Mouse (Mus musculus) embryonic facial prominence, embryonic 11.5 days (tissue): ENCODE measurements around the gene Dapk1. TPM values are rescaled to one million over a fixed set of nuclear protein-coding genes. Genes with fewer than 3 reads are reported as not detected.

Experiments
- ATAC-seq: fragments of 200-750 bp; cut with Nextera tagmentation; replicated peaks from 2 replicates; pipeline ENCODE4 v1.8.0; 2017; ENCODE audit warnings: low read depth; ENCODE audit not compliant: insufficient number of reproducible peaks, low FRiP score, low TSS enrichment
- DNase-seq: peaks from one replicate; pipeline ENCODE4 v3.0.0-alpha.2; 2015; ENCODE audit warnings: low spot score
- H3K27ac ChIP-seq: fragments of 300-500 bp; sonication (generic); replicated peaks from 2 replicates; pipeline ENCODE4 v1.5.1; 2014; ENCODE audit warnings: mild to moderate bottlenecking, low read depth, low read length, control low read depth
- H3K27me3 ChIP-seq: fragments of 300-500 bp; sonication (generic); 2 replicates; pipeline ENCODE4 v1.6.1; 2014; ENCODE audit warnings: mild to moderate bottlenecking, low read length, moderate library complexity, mixed read lengths; ENCODE audit not compliant: control insufficient read depth, insufficient read depth
- H3K36me3 ChIP-seq: fragments of 300-500 bp; sonication (generic); replicated peaks from 2 replicates; pipeline ENCODE4 v1.6.1; 2014; ENCODE audit warnings: low read depth, mild to moderate bottlenecking, low read length, moderate library complexity, mixed read lengths; ENCODE audit not compliant: control insufficient read depth, insufficient read depth
- H3K4me1 ChIP-seq: fragments of 300-500 bp; sonication (generic); 2 replicates; pipeline ENCODE4 v1.6.1; 2014; ENCODE audit warnings: low read length, mixed read lengths; ENCODE audit not compliant: control insufficient read depth, insufficient read depth
- H3K4me2 ChIP-seq: fragments of 300-500 bp; sonication (generic); 2 replicates; pipeline ENCODE4 v1.6.1; 2014; ENCODE audit warnings: low read depth, mild to moderate bottlenecking, control low read depth, low read length, moderate library complexity
- H3K4me3 ChIP-seq: fragments of 300-500 bp; sonication (generic); 2 replicates; pipeline ENCODE4 v1.5.1; 2014; ENCODE audit warnings: low read depth, low read length, control low read depth
- H3K9ac ChIP-seq: fragments of 300-500 bp; sonication (generic); replicated peaks from 2 replicates; pipeline ENCODE4 v1.6.1; 2014; ENCODE audit warnings: mild to moderate bottlenecking, control low read depth, low read length
- H3K9me3 ChIP-seq: fragments of 300-500 bp; sonication (generic); replicated peaks from 2 replicates; pipeline ENCODE4 v1.6.1; 2016; ENCODE audit warnings: mild to moderate bottlenecking, low read length, inconsistent platforms, mixed read lengths; ENCODE audit not compliant: control insufficient read depth
- WGBS: fragments of 180-500 bp; shearing (Covaris S2); extraction: QIAGEN DNeasy Blood & Tissue Kit; methylation state at CpG from one replicate; pipeline ENCODE4 v1.1.7; 2014; 5-methylcytosine and 5-hydroxymethylcytosine counted together
- polyA plus RNA-seq: library from polyadenylated mRNA; unstranded; fragments of >200 nt; fragmentation: Nextera tagmentation; extraction: Ambion mirVana; gene quantifications from 2 replicates; pipeline ENCODE4 v1.2.1, GENCODE M21; 2014

The Dapk1 gene
- polyA plus RNA-seq, 1 experiment from 2014 or later, result 15.1 TPM

DNA sequence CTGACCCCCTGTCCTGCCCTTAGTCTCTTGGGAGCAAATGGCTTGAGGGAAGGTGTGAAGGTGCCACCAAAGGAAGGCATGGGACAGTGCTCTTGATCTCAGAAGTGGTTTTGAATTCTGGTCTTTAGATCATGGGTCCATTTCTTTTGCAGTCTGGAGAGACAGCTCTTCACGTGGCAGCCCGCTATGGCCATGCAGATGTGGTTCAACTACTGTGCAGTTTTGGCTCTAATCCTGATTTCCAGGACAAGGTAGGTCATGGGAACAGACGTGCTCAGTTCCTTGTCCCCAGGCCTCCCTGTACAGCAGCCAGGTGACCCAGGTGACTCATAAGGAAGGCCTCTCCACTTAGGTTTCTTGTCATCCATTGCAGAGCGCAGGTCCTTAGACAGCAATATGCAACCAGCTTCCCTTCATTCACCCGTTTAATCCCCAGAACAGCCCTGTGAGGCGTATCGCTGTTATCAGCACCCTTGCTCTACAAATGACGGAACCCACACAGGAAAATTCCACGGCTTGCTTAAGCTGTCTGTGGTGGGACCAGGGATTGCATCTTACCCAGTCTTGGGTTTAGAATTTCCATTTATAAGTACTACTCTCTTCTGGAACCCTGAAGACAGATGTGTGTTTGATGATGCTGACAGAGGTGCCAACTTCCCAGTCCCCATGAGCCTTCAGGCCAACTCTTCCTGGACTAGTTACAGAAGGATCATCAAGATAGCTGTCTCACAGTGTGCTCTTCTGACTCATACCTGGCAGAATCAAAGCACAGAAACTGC is 126.7 kb downstream of the Dapk1 start:
- Histone ChIP-seq H3K4me1 (no peaks in the 10 kb centered on the region), H3K27me3 (no peaks in the 10 kb centered on the region), H3K9ac (no peak overlapping the region), H3K9me3 (no peaks in the 10 kb centered on the region), H3K36me3 (no peaks in the 10 kb centered on the region; the same call in none of the 2 replicates), H3K4me3 (no peak overlapping the region), H3K27ac (no peak overlapping the region), H3K4me2 (no peak overlapping the region)
- WGBS, result 92% methylated on average over 9 of the region's 9 CpGs
- ATAC-seq, result no peak
- no peak for DNase-seq

DNA sequence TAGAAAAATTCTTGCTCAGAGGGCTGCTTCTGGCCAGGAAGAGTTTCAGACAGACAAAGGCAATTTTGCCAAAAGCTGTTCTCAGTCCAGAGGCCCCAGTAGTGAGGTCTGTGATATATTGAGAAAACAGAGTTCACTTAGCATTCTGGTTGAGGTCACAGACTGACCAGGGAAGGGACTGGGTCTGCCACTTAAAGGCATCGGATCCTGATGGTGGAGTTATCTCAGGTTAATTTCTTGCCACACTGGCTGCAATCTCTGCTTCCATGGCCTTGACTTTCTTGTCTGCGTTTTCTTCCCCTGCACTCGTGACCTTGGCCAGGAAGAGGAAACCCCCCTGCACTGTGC is 127.3 kb downstream of the Dapk1 start:
- Histone ChIP-seq H3K9ac (no peak overlapping the region), H3K27ac (no peak overlapping the region), H3K36me3 (no peaks in the 10 kb centered on the region; the same call in none of the 2 replicates), H3K4me2 (no peak overlapping the region), H3K4me1 (no peaks in the 10 kb centered on the region), H3K4me3 (no peak overlapping the region), H3K9me3 (no peaks in the 10 kb centered on the region), H3K27me3 (no peaks in the 10 kb centered on the region)
- DNase-seq, result no peak
- no peak for ATAC-seq
- WGBS, result 82% methylated on average over 3 of the region's 3 CpGs

DNA sequence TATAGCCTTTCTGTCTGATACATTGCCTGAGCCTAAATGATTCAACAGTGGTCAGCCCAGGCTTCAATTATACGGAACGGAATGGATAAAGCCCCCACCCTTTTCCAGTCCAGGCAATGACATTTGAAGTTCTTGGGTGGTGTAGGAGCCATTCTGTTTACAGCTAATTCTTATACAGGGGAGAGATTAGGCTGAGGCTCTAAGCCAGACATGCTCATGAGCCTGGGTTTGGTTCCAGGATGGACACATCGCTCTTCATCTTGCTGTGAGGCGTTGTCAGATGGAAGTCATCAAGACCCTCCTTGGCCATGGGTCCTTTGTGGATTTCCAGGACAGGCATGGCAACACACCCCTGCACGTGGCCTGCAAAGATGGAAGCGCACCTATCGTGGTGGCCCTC is 128.8 kb downstream of the Dapk1 start:
- Histone ChIP-seq H3K36me3 (no peaks in the 10 kb centered on the region; the same call in none of the 2 replicates), H3K4me1 (no peaks in the 10 kb centered on the region), H3K27ac (no peak overlapping the region), H3K9me3 (no peaks in the 10 kb centered on the region), H3K4me2 (no peak overlapping the region), H3K4me3 (no peak overlapping the region), H3K27me3 (no peaks in the 10 kb centered on the region), H3K9ac (no peak overlapping the region)
- ATAC-seq (no peak), DNase-seq (no peak)
- 97% methylated on average over 7 of the region's 7 CpGs for WGBS

DNA sequence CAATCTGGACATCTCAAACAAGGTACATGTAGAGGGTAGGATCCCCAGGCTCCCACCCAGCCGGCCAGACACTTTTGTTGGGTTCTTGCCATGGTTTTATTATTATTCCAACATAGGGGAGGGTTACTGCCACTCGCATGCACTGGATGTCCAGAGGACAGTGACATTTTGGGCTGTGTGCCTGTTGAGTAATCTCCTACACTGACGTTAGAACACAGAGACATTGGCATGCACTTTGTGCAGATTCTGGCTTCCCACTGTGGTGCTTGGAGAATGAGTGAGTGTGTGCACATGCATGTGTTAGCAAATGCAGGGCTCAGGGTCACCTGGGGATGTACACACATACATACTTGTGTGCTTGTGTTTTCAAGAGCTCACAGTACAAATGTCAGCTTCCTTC is 129.3 kb downstream of the Dapk1 start:
- Histone ChIP-seq H3K36me3 (no peaks in the 10 kb centered on the region; the same call in none of the 2 replicates), H3K27me3 (no peaks in the 10 kb centered on the region), H3K4me3 (no peak overlapping the region), H3K4me2 (no peak overlapping the region), H3K27ac (no peak overlapping the region), H3K4me1 (no peaks in the 10 kb centered on the region), H3K9ac (no peak overlapping the region), H3K9me3 (no peaks in the 10 kb centered on the region)
- no peak for DNase-seq
- 87% methylated on average over 3 of the region's 3 CpGs for WGBS
- ATAC-seq, result no peak

DNA sequence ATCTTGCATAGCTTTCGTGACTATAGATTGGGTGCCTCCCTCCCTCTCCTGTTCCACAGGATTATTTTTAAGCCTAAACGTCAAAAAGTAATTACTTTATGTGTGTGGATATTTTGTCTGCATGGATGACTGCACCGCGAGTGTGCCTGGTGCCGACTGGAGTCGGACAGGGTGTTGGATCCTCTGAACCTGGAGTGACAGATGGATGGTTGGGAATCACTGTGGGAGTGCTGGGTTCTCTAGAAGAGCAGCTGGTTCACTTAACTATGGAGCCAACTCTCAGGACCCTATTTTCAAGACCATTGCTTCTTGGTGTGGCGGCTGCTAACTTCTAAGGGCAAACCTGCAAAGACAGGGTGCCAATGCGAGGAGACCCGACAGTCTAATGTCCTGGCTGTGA is 133.6 kb downstream of the Dapk1 start:
- no peak overlapping the region for H3K4me3 ChIP-seq
- DNase-seq, result no peak
- H3K4me2 ChIP-seq, result no peak overlapping the region
- H3K4me1 ChIP-seq, result no peaks in the 10 kb centered on the region
- ATAC-seq, result no peak
- no peaks in the 10 kb centered on the region for H3K27me3 ChIP-seq
- no peak overlapping the region for H3K9ac ChIP-seq
- H3K36me3 ChIP-seq, result no peaks in the 10 kb centered on the region; the same call in none of the 2 replicates
- 94% methylated on average over 9 of the region's 9 CpGs for WGBS
- H3K27ac ChIP-seq, result no peak overlapping the region
- H3K9me3 ChIP-seq, result no peaks in the 10 kb centered on the region

DNA sequence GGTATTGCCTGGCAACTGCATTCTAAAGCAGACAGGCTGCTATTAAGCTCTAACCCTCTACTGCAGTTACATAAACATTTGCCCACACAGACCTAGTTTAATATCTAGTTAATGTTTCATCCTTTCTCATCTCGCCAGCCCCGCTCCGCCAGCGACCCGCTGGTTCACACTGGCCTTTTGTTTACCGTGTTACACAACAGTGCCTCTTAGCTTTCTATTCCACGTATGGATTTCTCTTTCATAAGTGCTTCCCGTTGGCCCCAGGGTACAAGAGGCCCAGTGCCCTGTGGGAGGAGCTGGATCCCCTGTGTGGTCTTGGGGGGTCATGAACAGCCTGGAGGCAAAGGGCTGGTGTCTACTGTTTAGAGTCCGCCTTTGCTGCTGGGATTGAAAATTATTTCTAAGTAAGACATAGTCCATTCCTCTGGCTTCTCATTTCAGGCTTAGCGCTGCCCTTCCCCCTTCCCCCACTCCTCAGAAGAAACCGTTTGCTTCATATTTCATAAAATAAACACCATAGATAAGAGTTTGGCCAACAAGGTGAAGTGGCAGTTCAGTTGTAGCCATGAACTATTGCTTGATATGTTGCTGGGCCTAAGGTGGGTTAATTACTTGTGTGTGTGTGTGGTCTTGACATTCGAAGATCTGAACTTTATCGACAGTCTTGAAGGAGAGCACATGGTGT is 134.8 kb downstream of the Dapk1 start:
- H3K4me3 ChIP-seq, result no peak overlapping the region
- no peak overlapping the region for H3K4me2 ChIP-seq
- no peak overlapping the region; the same call in 1 of the 2 replicates for H3K9ac ChIP-seq
- no peaks in the 10 kb centered on the region for H3K27me3 ChIP-seq
- H3K9me3 ChIP-seq, result no peaks in the 10 kb centered on the region
- no peak for DNase-seq
- no peaks in the 10 kb centered on the region; the same call in none of the 2 replicates for H3K36me3 ChIP-seq
- ATAC-seq, result no peak
- no peak overlapping the region for H3K27ac ChIP-seq
- 79% methylated on average over 13 of the region's 13 CpGs for WGBS
- no peaks in the 10 kb centered on the region for H3K4me1 ChIP-seq

DNA sequence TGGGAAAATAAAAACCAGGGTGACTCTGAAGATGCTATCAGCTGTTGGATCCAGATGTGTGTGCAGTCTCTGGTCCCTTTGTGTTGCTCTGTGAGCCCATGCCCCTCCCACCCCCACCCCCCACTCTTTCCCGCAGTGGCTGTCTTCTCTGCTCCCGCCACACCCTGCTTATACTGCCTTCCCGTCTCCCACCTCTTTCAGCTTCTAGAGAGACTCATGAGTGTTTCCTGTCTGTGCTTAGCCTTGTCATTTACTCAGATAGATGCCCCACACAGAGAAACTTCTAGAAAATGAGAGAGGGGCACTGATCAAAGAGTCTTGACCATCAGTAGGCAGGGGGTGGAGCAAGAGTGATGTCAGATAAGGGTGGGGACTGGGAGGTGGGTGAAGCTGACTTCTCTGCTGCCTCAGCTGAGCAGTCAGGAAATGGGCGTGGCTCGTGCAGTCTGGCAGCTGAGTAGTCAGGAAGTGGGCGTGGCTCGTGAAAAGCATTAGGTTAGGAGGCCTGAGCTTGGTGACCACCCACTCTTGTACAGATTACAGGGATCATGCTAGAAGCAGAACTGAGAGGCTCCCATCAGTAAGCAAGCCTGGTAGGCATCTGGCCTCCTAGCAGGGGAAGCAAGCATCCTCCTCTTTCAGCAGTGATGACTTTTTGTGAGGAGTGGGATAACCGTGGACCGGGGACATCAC is 136.0 kb downstream of the Dapk1 start:
- 15% methylated on average over 9 of the region's 9 CpGs for WGBS
- Histone ChIP-seq H3K9ac (no peak overlapping the region), H3K9me3 (no peaks in the 10 kb centered on the region), H3K4me2 (peak overlapping the region; percentile 3), H3K4me1 (no peaks in the 10 kb centered on the region), H3K4me3 (no peak overlapping the region), H3K27me3 (no peaks in the 10 kb centered on the region), H3K36me3 (no peaks in the 10 kb centered on the region; the same call in none of the 2 replicates), H3K27ac (0 out of 2 replicates have a peak overlapping the region, but pooled peaks have one; percentile 54)
- ATAC-seq (peak; percentile 79), DNase-seq (peak; percentile 89)
